Mouse (Mus musculus) urinary bladder, postnatal 4 days (tissue): ENCODE measurements around the gene Prkar1b.

Source experiments
- DNase-seq, 2 experiments: peaks; one replicate each; pipeline ENCODE4 v3.0.0; 2021 to 2022; ENCODE audit warnings: low spot score in 2 of 2

The Prkar1b gene

DNA sequence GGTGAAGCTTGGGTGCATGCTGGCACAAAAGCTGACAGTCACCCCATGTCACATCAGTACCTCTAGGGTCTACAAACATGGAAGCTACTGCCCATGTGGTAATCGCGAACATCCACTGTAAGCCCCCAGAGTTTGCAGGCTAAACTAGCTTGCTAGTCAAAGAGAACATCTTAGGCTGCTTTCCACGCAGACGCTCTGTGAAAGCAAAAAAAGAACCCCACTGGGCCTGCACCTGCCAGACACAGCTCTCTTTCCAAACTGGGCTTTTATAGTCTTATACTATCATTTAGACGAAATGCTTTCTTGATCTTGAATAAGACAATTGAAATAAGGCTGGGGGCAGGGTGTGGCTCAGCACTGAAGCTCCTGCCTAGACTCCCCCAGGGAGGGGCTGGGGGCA, 88.1 kb downstream of the Prkar1b start:
- DNase-seq: no peak

DNA sequence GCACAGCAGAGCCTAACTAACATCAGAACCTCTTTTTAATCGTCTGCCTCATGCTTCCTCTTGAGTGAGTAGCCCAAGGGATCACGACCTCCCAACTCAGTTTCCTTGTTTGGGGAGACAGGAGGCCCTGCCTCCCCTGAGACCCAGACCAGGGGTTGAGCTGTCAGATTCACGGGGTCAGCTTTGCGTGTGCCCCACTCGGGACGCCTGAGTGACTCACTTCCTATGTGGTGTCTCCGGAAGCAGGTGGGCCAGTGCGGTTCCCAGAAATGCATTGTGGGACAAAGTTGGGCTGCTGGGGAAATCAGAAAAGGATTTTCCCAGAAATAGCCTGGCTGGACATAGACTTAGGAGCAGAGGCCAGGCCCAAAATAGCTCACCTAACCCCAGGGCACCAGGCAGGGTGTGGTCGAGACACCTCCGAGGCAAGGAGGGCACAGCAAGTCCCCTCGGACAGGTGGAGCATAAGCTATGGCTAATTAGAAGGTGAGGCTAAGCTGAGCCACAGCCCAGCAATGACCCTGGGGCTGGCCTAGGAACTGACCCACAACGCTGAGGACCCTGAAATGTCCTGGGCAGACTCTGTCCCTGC, 89.2 kb downstream of the Prkar1b start:
- no peak for DNase-seq

DNA sequence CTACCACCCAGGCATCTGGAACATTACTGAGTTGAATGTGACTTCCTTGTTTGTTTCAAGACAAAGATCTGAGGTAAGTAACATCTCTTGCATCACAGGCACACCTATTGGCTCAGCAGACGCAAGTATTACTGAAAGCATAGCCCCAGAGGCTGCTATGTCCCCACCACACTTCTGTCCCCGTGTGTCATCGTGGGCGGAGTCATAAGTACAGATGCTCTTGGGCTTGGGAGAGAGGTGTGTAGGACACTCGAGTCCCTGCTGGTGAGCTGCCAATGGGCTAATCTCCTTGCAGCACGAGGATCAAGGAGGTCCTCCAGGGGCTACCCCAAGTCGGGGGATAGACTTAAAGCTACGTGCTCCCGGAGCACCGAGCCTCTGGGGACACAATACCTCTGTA, 96.6 kb downstream of the Prkar1b start:
- DNase-seq: no peak

DNA sequence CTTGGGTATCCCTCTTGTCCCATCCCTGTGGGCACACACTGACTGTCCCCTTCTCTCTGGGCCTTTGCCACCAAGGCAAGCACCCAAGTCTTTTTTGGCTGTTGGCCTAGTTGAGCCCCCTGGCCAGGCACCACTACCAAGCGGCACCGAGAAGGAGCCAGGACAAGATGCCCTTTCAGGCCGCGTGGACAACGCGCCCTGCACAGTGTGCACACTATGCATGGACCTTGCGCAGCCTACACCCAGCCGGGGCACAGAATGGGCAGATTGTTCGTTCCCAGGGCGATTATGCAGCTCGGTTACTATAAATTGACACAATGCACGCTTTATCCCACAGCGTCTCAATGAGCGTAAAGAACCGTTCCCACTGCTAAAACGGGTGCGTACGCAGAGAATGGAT, 98.5 kb downstream of the Prkar1b start:
- DNase-seq: no peak

DNA sequence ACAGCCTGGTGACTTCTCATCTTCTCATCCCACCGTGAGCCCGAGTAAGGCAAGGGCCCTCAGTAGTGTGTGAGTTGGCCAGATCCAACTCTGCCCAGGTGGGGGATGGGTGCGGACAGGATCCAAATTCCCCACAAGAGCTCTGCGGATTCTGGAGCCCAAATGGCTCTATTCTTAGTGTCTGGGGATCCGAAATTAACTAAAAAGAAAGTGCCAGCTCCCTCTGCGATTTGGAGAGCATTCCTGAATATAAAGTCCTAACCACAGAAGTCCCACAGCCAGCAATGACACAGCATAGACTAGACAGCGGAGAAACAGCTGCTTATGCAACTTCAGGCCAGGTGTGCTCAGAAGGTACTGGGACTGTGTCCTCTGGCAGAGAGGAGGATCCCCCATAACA, 100.4 kb downstream of the Prkar1b start:
- no peak for DNase-seq

DNA sequence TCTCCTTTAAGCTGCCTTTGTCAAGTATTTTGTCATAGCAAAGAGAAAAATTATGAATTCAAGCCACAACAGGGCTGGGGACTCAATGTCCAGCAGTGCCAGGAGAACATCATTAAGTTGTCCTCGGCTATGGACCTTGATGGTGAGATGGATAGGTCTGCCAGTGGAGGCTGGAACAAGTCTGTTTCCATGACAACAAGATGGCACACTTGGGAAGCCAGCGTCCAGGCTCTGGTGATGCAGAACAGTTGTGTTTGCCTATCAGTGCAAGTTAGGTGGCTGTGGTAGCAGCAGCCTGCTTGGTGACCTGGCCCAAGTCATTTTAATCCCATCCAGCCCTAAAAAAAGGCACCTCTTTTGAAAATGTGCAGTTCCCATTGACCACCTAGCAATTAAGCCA, 102.6 kb downstream of the Prkar1b start:
- no peak for DNase-seq

DNA sequence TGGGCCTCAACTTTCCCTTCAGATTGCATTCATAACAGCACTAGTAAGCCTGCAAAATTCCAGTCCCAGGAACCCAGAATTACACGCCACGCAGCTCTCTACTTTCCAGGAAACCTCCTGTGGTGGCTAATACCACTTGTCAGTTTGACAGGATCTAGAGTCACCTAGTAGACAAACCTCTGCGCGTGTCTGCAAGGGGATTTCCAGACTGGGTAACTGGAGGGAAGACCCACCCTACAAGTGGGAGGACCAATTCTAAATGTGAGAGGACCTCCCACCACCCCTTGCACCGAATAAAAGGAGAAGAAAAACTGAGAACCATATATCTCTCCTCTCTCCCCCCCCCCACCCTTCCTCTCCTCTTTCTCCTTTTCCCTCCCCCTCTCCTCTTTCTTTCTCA, 103.2 kb downstream of the Prkar1b start:
- no peak for DNase-seq

DNA sequence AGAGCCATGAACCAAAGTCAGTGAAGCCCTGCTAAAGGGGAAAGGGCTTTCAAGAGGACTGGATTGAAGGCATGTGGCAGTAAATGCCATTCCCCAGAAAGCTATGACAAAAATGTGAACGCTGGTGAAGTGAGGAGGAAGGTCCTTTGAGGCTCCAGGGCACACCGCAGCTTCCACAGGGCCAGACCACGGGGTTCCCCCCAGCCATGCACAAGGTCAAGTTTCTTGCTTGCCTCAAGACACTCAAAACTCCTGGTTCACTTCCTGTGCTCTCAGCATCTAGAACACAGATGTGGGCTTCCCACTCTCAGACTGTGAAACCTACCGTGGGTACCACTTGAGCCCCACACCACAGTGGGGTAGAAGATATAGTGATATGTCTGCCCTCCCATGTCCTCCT, 106.3 kb downstream of the Prkar1b start:
- no peak for DNase-seq

DNA sequence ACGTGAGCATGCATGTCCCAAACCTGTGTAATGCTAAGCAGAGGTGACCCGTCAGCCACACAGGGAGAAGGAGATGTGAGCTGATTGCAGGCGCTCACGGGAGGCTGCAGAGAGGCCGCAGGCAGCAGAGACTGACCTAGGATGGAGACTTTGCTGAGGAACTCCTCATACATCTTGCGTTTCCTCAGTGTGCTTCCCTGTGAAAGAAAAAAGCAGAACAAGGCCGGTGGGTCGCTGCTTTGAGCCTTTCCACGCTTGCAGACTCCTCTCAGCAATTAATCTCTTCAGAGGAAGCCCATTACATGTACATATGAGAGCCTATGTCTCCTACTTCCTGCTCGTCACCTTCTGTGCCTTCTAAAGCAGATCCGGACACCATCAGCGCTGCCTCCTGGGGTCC, 107.5 kb downstream of the Prkar1b start:
- DNase-seq: no peak

DNA sequence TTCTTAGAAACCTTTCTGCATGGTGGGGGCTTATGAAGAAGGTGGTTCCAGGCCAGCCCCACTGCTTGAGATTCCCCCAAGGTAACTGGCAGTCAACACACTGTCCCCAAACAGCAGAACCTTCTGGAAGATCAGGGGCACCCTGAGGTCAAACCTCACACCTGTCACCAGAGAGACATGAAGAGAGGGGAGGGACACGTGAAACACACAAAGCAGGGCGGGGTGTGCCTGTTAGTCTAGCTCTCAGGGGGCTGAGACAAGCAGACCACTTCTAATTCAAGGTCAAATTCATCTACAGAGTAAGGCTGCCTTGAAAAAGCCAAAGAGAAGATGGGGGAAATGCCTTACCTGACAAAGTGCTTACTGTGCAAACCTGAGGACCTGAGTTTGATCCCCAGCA, 114.6 kb downstream of the Prkar1b start:
- DNase-seq: no peak

DNA sequence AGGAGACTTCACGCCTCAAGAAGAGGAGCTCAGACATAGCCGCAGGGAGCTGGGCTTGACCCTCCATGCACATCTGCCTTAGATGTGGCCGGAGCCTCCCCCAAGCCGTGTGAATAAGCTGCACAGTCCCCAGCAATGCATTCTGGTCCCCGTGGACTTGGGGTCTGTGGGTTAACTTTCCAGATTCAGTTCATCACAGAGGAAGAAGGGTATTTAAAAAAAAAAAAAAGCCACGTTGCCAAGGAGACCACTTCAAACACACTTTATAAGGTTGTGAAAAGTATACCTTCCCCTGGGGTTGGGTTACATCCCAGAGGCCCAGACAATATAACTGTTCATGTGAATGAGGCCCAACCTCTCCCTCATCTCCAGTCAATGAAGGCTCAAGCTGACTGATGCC, 115.1 kb downstream of the Prkar1b start:
- no peak for DNase-seq

DNA sequence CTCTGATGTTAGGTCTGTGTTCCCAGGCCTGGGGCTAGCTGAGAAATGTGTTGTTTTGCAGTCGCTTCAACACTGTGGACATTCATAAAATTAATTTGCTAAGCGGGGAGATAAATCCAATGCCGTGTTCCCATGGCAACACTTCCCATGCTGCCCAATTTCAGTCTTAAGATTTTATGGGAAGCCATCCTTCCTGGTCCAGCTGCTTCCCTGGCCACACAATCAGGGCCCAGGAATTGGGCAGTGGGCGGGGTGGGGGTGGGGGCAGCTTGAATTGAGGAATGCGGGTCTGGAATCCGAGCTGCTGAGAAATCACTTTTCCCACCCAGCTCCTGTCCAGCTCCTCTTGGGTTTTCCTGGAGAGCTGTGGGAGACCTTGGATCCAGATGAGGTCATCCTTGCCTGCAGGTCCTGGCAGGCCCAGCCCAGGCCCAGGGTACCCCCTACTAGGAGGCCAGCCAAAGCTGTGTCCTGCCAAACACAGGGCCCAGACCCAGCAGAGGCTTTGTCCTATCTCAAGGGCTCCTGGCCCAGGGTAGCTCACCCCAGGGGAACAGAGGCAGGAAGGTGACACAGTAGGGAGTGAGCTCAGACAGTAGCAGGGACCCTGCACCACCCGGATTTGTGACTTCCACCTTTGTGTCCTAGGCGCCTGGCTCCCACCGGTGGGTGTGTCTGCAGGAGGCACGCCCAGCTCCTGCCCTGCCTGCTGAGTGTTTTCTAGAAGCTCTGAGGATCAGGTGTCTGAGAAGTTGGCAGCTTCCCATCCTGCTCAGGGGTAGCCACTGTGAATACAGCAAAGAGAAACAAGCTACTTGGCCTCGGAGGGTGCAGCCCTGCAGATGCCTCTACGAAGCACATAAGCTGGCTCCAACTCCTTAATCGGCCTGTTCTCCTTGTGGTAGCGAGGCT, 116.1 kb downstream of the Prkar1b start:
- peak in 1 of 2 experiments; percentile 38 for DNase-seq

DNA sequence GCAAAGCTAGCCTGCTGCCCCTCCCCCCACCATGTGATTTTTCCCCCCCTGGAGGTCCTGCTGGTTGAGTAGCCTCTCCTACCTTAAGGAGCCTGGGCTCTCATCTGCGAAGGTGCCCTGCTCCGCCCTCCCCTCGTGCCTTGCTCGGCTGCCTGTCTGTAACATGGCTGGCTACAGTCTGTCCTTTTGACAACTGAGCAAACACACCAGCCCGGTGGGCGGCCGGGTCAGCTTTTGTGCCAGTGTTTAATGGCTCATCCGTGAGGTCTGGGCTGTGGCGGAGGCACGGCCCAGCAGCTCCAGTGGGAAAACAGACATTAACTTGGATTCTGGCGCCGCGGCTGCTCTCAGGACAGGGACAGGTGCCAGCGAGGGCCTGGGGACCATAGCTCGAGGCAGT, 122.2 kb downstream of the Prkar1b start:
- no peak for DNase-seq

DNA sequence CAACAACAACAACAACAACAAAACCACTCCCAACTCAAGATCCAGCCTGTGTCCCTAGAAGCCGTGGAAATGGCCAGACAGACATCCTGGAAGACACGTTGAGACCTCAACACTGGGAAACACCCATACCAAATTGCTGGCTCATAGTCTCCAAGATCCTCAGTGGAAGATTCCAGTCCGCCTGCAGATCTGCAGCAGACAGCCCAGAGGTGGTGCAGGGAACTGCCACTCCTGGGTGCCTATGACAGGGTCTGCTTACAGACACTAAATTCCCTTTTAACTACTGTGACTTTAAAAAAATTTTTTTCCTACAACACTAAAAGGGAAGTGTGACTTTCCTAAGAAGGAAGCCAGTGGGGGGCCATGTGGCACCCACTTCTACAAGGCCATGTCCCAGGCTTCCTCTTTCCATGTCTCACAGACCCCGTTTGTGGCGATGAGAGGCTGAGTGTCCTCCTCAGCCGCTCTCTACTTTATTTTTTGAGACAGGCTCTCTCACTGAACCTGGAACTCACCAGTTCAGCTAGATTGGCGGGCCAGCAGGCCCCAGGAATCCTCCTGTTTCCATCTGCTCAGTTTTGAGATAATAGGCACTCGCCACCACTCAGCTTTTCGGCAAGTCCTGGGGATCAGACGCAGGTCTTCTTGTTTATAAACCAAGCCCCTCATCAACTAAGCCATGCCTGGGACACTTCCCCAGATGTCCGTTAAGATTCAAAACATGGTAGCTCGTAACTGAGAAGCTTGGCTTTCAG, 125.3 kb downstream of the Prkar1b start:
- no peak for DNase-seq

DNA sequence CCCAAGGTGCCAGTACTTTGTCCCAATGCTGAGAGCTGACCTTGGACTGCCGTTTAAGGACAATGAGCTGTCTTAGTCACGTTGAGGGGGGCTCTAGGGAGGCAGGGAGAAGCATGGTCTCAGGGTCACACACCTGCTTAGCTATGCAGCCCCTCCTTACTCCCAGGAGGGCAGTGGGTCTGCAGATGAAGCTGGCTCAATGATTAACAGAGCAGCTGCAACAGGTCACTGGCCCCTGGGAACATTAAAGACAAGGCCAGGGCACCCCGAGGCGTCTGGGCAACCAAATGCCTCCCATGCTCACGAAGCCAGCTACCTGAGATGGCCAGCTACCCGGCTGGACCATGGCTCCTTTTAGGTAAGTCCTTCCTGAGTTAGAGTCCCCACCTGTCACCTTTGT, 129.2 kb downstream of the Prkar1b start:
- no peak for DNase-seq

DNA sequence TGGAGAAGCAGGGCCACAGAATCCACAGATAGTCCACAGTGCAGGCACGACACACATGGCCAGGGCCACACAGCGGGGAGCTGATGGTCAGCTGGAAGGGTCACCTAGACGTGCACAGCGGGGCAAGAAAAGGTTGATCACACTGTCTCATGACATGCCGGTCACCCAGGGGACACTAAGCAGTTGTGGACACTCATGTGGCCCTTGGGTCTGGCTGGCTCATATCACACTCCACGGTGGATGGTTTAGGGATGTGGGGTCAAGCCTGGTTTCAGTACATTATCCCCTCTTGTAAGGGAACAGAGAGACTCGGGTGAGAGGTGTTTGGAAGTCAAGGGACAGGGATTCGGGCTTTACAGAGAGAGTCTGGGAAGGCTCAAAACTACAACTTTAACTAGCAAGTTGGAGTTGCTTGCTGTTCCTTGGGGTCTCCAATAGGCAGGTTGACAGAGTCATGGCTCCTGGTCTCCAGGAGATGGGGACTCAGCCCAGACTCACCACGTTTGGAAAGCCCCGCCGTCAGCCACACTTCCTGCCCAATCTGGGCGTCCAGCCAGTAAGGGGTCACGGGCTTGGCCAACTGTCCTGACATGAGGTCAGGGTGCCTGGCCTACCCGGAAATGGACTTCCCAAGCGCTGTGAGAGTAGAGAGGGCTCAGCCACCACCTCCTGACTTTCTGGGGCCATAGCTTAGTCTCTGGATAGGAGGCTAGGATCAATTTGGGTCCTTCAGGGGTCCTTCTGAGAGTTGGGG, 132.3 kb downstream of the Prkar1b start:
- peak in 1 of 2 experiments; percentile 58 for DNase-seq

DNA sequence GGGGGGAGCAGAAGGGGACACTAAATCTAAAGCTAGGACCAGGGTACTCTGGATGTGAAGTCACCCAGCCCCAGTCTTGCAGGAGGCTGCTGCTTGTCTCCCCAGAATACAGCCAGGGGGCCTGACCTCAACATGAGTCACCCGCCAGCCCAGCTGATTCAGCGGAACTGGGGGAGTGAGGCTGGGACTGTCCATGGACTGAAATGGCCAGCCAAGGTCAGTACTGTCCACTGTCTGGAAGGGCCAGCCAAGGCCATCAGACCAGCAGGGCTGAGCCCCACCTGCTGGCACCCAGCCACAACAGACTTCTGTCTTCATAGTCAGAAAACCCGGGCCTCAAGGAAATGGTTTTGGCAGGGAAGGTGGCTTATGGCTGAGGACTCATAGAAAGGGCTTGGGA, 134.7 kb downstream of the Prkar1b start:
- peak in 1 of 2 experiments; percentile 72 for DNase-seq

DNA sequence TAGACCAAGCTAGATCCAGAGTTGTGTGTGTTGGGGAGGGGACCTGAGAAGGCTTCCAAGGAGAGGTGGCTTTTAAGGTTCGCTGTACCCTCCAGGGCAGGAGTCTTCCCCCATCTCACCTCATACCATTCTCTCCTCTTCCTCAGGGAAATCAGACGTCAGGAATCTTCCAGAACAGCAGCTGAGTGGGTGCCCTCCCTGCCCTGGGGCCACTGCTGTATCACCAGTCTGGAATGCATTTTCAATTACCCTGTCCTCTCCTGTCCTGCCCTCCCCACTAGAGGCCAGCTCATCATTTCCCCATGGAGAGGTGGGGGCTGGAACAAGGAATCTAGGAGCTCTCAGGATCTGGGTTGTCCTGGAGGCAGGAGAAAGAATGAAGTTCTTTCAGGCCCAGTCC, 139.2 kb downstream of the Prkar1b start:
- DNase-seq: no peak

DNA sequence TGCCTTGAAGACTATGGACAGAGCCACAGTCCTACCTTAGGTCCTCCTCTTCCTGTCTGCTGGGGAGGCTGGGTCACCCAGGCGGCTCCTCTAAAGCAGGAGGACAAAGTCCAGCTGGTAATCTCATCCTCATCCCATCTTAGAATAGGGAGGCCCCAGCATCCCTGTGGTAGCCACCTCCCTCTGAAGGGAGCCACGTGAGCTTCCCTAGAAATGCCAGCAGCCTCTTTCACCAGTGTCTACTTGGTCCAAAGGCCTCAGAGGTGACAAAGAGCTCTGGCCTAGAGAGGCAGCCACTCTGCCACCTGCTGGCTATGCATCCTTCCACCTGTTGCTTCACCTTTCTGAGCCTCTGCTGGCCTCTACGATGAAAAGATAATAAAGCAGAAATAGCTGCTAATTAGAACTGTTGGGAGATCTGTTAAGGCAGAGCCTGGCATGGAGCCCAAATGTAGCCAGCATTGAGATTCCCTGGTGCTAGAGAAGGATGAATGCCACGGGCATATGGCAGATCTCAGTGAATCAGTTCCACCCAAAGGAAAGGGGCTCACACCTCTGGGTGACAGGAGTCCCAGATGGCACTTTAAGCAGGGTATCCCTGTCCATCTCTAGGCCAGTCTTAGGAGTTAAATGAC, 142.5 kb downstream of the Prkar1b start:
- no peak for DNase-seq

DNA sequence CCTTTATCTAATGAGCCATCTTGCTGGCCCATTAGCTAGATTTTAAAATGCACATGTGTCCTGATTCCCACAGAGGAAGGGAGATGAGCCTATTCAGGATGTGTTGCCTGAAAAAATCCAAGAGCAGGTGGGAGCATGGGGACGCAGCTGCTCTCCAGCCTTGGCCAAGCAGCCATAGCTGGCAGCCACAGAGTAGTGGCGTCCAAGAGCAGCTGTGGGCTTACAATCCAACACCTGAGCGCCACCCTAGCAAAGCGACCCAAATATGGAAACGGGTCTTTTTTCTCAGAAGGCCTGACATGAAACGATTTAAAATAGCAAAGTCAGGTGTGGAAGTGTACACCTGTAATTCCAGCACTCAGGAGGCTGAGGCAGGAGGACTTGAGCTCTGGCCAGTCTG, 145.2 kb downstream of the Prkar1b start:
- no peak for DNase-seq

DNA sequence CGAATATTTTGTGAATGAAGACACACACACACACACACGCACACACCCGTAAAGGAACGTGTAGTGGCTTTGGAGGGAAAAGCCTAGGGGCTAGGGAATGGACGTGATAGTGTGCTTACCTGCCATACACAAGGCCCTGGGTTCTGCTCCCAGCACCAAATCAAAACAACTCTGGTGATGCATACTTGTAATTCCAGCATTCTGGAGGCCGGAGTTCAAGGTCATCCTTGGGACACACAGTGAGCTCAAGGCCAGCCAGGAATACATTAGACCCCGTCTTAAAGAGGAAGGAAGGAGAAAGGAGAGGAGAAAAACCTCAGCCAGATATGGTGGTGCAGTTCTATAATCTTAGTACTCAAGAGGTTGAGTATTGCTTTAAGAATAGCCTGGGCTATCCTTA, 150.1 kb downstream of the Prkar1b start:
- no peak for DNase-seq
